Mouse (Mus musculus): ENCODE measurements around the gene Scn4a. TPM values are rescaled to one million over a fixed set of nuclear protein-coding genes. Genes with fewer than 3 reads are reported as not detected.

The Scn4a gene
- polyA plus RNA-seq, 1 experiment: not detected

GRCm38 (mm10) chr11:106307432-106307831, 45.7 kb downstream of the Scn4a start:
- no peak for TF ChIP-seq GATA1 (IDR thresholded peaks at IDR 0.05; ENCODE audit: borderline replicate concordance, low read length)
- TF ChIP-seq FLI1 (IDR thresholded peaks at IDR 0.05; ENCODE audit: low read length): no peak
- Histone ChIP-seq H3K36me3 (replicated peaks; ENCODE audit: low read length) (no peaks in the 10 kb centered on the region), H3K9me3 (no peaks in the 10 kb centered on the region), H3K4me1 (peaks cover 4% of the 10 kb centered on the region; the same call in 1 of the 2 replicates), H3K27me3 (replicated peaks) (peaks cover 34% of the 10 kb centered on the region), H3K4me3 (replicated peaks) (no peak overlapping the region)

- H3K4me1 ChIP-seq: peaks cover 4% of the 10 kb centered on the region; the same call in 1 of the 2 replicates
- peaks cover 29% of the 10 kb centered on the region for H3K27me3 ChIP-seq (replicated peaks)
- H3K36me3 ChIP-seq (replicated peaks; ENCODE audit: low read length): no peaks in the 10 kb centered on the region
- no peaks in the 10 kb centered on the region for H3K9me3 ChIP-seq
- no peak overlapping the region for H3K4me3 ChIP-seq (replicated peaks)
- TF ChIP-seq FLI1 (IDR thresholded peaks at IDR 0.05; ENCODE audit: low read length) (no peak), GATA1 (IDR thresholded peaks at IDR 0.05; ENCODE audit: borderline replicate concordance, low read length) (no peak)
Observed at GRCm38 (mm10) chr11:106306758-106307157, 46.3 kb downstream of the Scn4a start.

- TF ChIP-seq FLI1 (IDR thresholded peaks at IDR 0.05; ENCODE audit: low read length) (no peak), GATA1 (IDR thresholded peaks at IDR 0.05; ENCODE audit: borderline replicate concordance, low read length) (no peak)
- peaks cover 28% of the 10 kb centered on the region for H3K27me3 ChIP-seq (replicated peaks)
- H3K36me3 ChIP-seq (replicated peaks; ENCODE audit: low read length): no peaks in the 10 kb centered on the region
- H3K4me1 ChIP-seq: peaks cover 4% of the 10 kb centered on the region; the same call in 1 of the 2 replicates
- H3K9me3 ChIP-seq: no peaks in the 10 kb centered on the region
- H3K4me3 ChIP-seq (replicated peaks): no peak overlapping the region
Observed at GRCm38 (mm10) chr11:106306065-106306385, 47.1 kb downstream of the Scn4a start.

GRCm38 (mm10) chr11:106305348-106306064, 47.6 kb downstream of the Scn4a start:
- H3K4me1 ChIP-seq: peaks cover 4% of the 10 kb centered on the region; the same call in 1 of the 2 replicates
- H3K4me3 ChIP-seq (replicated peaks): no peak overlapping the region
- no peaks in the 10 kb centered on the region for H3K9me3 ChIP-seq
- H3K27me3 ChIP-seq (replicated peaks): peaks cover 31% of the 10 kb centered on the region
- TF ChIP-seq GATA1 (IDR thresholded peaks at IDR 0.05; ENCODE audit: borderline replicate concordance, low read length) (no peak), FLI1 (IDR thresholded peaks at IDR 0.05; ENCODE audit: low read length) (no peak)
- H3K36me3 ChIP-seq (replicated peaks; ENCODE audit: low read length): no peaks in the 10 kb centered on the region

- TF ChIP-seq GATA1 (IDR thresholded peaks at IDR 0.05; ENCODE audit: borderline replicate concordance, low read length) (no peak), FLI1 (IDR thresholded peaks at IDR 0.05; ENCODE audit: low read length) (no peak)
- Histone ChIP-seq H3K36me3 (replicated peaks; ENCODE audit: low read length) (no peaks in the 10 kb centered on the region), H3K4me3 (replicated peaks) (no peak overlapping the region), H3K27me3 (replicated peaks) (peaks cover 42% of the 10 kb centered on the region), H3K9me3 (0 out of 2 replicates have a peak, but pooled peaks cover 1% of the 10 kb centered on the region), H3K4me1 (peaks cover 4% of the 10 kb centered on the region; the same call in 1 of the 2 replicates)
Observed at GRCm38 (mm10) chr11:106302634-106303033, 50.5 kb downstream of the Scn4a start.

GRCm38 (mm10) chr11:106301765-106302164, 51.3 kb downstream of the Scn4a start, which contains the start of gene Gh:
Gene Gh (minus strand): TSS chr11:106301865.
- Histone ChIP-seq H3K4me1 (peaks cover 4% of the 10 kb centered on the region; the same call in 1 of the 2 replicates), H3K9me3 (0 out of 2 replicates have a peak, but pooled peaks cover 5% of the 10 kb centered on the region), H3K27me3 (replicated peaks) (peaks cover 43% of the 10 kb centered on the region), H3K4me3 (replicated peaks) (no peak within 1 kb of the TSS), H3K36me3 (replicated peaks; ENCODE audit: low read length) (no peaks in the 10 kb centered on the region)
- TF ChIP-seq FLI1 (IDR thresholded peaks at IDR 0.05; ENCODE audit: low read length) (no peak), GATA1 (IDR thresholded peaks at IDR 0.05; ENCODE audit: borderline replicate concordance, low read length) (no peak)

- no peak for TF ChIP-seq FLI1 (IDR thresholded peaks at IDR 0.05; ENCODE audit: low read length)
- no peak for TF ChIP-seq GATA1 (IDR thresholded peaks at IDR 0.05; ENCODE audit: borderline replicate concordance, low read length)
- Histone ChIP-seq H3K4me3 (replicated peaks) (no peak overlapping the region), H3K36me3 (replicated peaks; ENCODE audit: low read length) (no peaks in the 10 kb centered on the region), H3K27me3 (replicated peaks) (peaks cover 10% of the 10 kb centered on the region), H3K9me3 (peaks cover 8% of the 10 kb centered on the region), H3K4me1 (no peaks in the 10 kb centered on the region)
Observed at GRCm38 (mm10) chr11:106291861-106292260, 61.2 kb downstream of the Scn4a start.

GRCm38 (mm10) chr11:106290376-106290775, 62.7 kb downstream of the Scn4a start:
- no peak for TF ChIP-seq FLI1 (IDR thresholded peaks at IDR 0.05; ENCODE audit: low read length)
- no peak for TF ChIP-seq GATA1 (IDR thresholded peaks at IDR 0.05; ENCODE audit: borderline replicate concordance, low read length)
- no peaks in the 10 kb centered on the region for H3K4me1 ChIP-seq
- no peaks in the 10 kb centered on the region for H3K36me3 ChIP-seq (replicated peaks; ENCODE audit: low read length)
- H3K27me3 ChIP-seq (replicated peaks): peaks cover 18% of the 10 kb centered on the region
- peaks cover 8% of the 10 kb centered on the region for H3K9me3 ChIP-seq
- no peak overlapping the region for H3K4me3 ChIP-seq (replicated peaks)

- Histone ChIP-seq H3K4me1 (peaks cover 2% of the 10 kb centered on the region; the same call in 1 of the 2 replicates), H3K27me3 (replicated peaks) (peaks cover 28% of the 10 kb centered on the region), H3K9me3 (peaks cover 8% of the 10 kb centered on the region), H3K36me3 (replicated peaks; ENCODE audit: low read length) (no peaks in the 10 kb centered on the region), H3K4me3 (replicated peaks) (no peak overlapping the region)
- TF ChIP-seq FLI1 (IDR thresholded peaks at IDR 0.05; ENCODE audit: low read length) (no peak), GATA1 (IDR thresholded peaks at IDR 0.05; ENCODE audit: borderline replicate concordance, low read length) (no peak)
Observed at GRCm38 (mm10) chr11:106289369-106289768, 63.7 kb downstream of the Scn4a start.

- peaks cover 42% of the 10 kb centered on the region for H3K27me3 ChIP-seq (replicated peaks)
- no peaks in the 10 kb centered on the region for H3K36me3 ChIP-seq (replicated peaks; ENCODE audit: low read length)
- 0 out of 2 replicates have a peak, but pooled peaks cover 5% of the 10 kb centered on the region for H3K9me3 ChIP-seq
- TF ChIP-seq FLI1 (IDR thresholded peaks at IDR 0.05; ENCODE audit: low read length) (no peak), GATA1 (IDR thresholded peaks at IDR 0.05; ENCODE audit: borderline replicate concordance, low read length) (no peak)
- peaks cover 9% of the 10 kb centered on the region; the same call in 1 of the 2 replicates for H3K4me1 ChIP-seq
- H3K4me3 ChIP-seq (replicated peaks): no peak overlapping the region
Observed at GRCm38 (mm10) chr11:106286987-106287386, 66.1 kb downstream of the Scn4a start.

All from megakaryocyte, embryonic 14.5 days (primary cell).